8 mouse cellular contexts compared by ENCODE assay signal in genomic region chr13:37657248-37657647, GRCm38 (mm10).
DNase-seq lines count a peak whose midpoint lies in the region; ATAC-seq and TF ChIP-seq lines count a peak whose summit lies in the region.

No protein-coding gene starts in this region.

- no peak for TF ChIP-seq POLR2A in thymus, adult 2 months (IDR thresholded peaks at IDR 0.05; ENCODE audit: control insufficient read depth, extremely low read depth, insufficient read depth, low read length, poor library complexity)

- H3K9me3 ChIP-seq in heart, embryonic 12.5 days (replicated peaks), result no peaks in the 10 kb centered on the region
- no peaks in the 10 kb centered on the region for H3K9me3 ChIP-seq in megakaryocyte, embryonic 14.5 days

- no peak for TF ChIP-seq CTCF in thymus, adult 2 months (IDR thresholded peaks at IDR 0.05; ENCODE audit: borderline replicate concordance, control insufficient read depth, extremely low read depth, insufficient read depth, low read length, poor library complexity)

- peak overlapping the region; percentile 49 for H3K4me3 ChIP-seq in thymus, adult 2 months (ENCODE audit: control insufficient read depth, insufficient read depth, low read length)
- H3K4me3 ChIP-seq in heart, embryonic 12.5 days, result peak overlapping the region; percentile 17; the same call in 1 of the 2 replicates
- H3K4me3 ChIP-seq in megakaryocyte, embryonic 14.5 days (replicated peaks), result peak overlapping the region; percentile 14

- no peak overlapping the region for H3K9ac ChIP-seq in heart, embryonic 12.5 days

- 0 out of 2 replicates have a peak overlapping the region, but pooled peaks have one; percentile 8 for H3K27ac ChIP-seq in thymus, adult 2 months (ENCODE audit: control insufficient read depth, insufficient read depth, low read length)
- H3K27ac ChIP-seq in heart, embryonic 12.5 days (ENCODE audit: poor library complexity, severe bottlenecking), result 0 out of 2 replicates have a peak overlapping the region, but pooled peaks have one; percentile 11

- no peak for ATAC-seq in heart, embryonic 12.5 days (ENCODE audit: insufficient number of reproducible peaks, low FRiP score)

- peak overlapping the region; percentile 55 for H3K4me2 ChIP-seq in heart, embryonic 12.5 days

- 18% methylated on average over 16 of the region's 16 CpGs for WGBS in thymus, adult 2 months
- WGBS in heart, embryonic 12.5 days, result 32% methylated on average over 16 of the region's 16 CpGs

- H3K4me1 ChIP-seq in thymus, adult 2 months (replicated peaks; ENCODE audit: control insufficient read depth, insufficient read depth, low read length), result peaks cover 20% of the 10 kb centered on the region
- H3K4me1 ChIP-seq in heart, embryonic 12.5 days (replicated peaks), result peaks cover 15% of the 10 kb centered on the region
- peaks cover 56% of the 10 kb centered on the region for H3K4me1 ChIP-seq in megakaryocyte, embryonic 14.5 days

- H3K36me3 ChIP-seq in thymus, adult 2 months (ENCODE audit: control insufficient read depth, insufficient read depth, low read length), result no peaks in the 10 kb centered on the region
- no peaks in the 10 kb centered on the region for H3K36me3 ChIP-seq in heart, embryonic 12.5 days
- peaks cover 12% of the 10 kb centered on the region for H3K36me3 ChIP-seq in megakaryocyte, embryonic 14.5 days (replicated peaks; ENCODE audit: low read length)

- DNase-seq in thymus, adult 2 months, result no peak
- DNase-seq in thymus, postnatal 0 days (ENCODE audit: low spot score), result no peak
- peak; percentile 4 for DNase-seq in cerebellum, adult 9-11 months
- DNase-seq in layer of hippocampus, postnatal 10 days (ENCODE audit: low spot score in 2 of 2), result peak; percentile 48 to 49
- DNase-seq in testis, postnatal 10 days (ENCODE audit: low spot score), result peak; percentile 66
- no peak for DNase-seq in yolk sac, embryonic 10.5 days (ENCODE audit: low spot score)

- H3K27me3 ChIP-seq in thymus, adult 2 months (ENCODE audit: control insufficient read depth, insufficient read depth, low read length), result no peaks in the 10 kb centered on the region
- no peaks in the 10 kb centered on the region for H3K27me3 ChIP-seq in heart, embryonic 12.5 days (replicated peaks)
- H3K27me3 ChIP-seq in megakaryocyte, embryonic 14.5 days (replicated peaks), result no peaks in the 10 kb centered on the region

Comparison
In these comparisons a context has a peak if more than half of its experiments do, and no peak if none do; other contexts are left out.
1. DNase-seq: peak in cerebellum, adult 9-11 months (single experiment), layer of hippocampus, postnatal 10 days (2 of 2) and testis, postnatal 10 days (single experiment); none in thymus, adult 2 months (single experiment), thymus, postnatal 0 days (single experiment) and yolk sac, embryonic 10.5 days (single experiment).
2. Peak in every context shown above with its lines, with median percentiles within 50 percentile points of each other: H3K4me3 ChIP-seq.